Mouse (Mus musculus): ENCODE results near the gene 4930452B06Rik. TPM values are rescaled to one million over a fixed set of nuclear protein-coding genes. Genes with fewer than 3 reads are reported as not detected.
"Not testable (repeated sequence)": the region's sequence is repeated elsewhere in the genome, so short reads cannot be mapped to it uniquely, and the experiment has no call there.

Gene 4930452B06Rik
- polyA plus RNA-seq, 1 experiment from 2014 or later, result 4.6 TPM

GRCm38 (mm10) chr14:8620580-8620979 is 45.5 kb downstream of the 4930452B06Rik start:
- no peaks in the 10 kb centered on the region for H3K36me3 ChIP-seq
- WGBS, result 93% methylated on average over 5 of the region's 5 CpGs
- no peak overlapping the region for H3K4me3 ChIP-seq
- no peaks in the 10 kb centered on the region for H3K27me3 ChIP-seq
- no peak overlapping the region for H3K27ac ChIP-seq
- H3K4me2 ChIP-seq, result no peak overlapping the region
- 0 out of 2 replicates have a peak, but pooled peaks cover 3% of the 10 kb centered on the region for H3K4me1 ChIP-seq (replicated peaks)
- no peak for ATAC-seq (ENCODE audit: low FRiP score)
- no peak overlapping the region for H3K9ac ChIP-seq
- H3K9me3 ChIP-seq, result no peaks in the 10 kb centered on the region

GRCm38 (mm10) chr14:8615636-8616035 is 50.4 kb downstream of the 4930452B06Rik start:
- no peak overlapping the region for H3K27ac ChIP-seq
- H3K9me3 ChIP-seq, result no peaks in the 10 kb centered on the region
- no peaks in the 10 kb centered on the region for H3K27me3 ChIP-seq
- H3K4me3 ChIP-seq, result no peak overlapping the region
- no peak overlapping the region for H3K9ac ChIP-seq
- no peak overlapping the region for H3K4me2 ChIP-seq
- no peaks in the 10 kb centered on the region for H3K4me1 ChIP-seq (replicated peaks)
- no peak for ATAC-seq (ENCODE audit: low FRiP score)
- no peaks in the 10 kb centered on the region for H3K36me3 ChIP-seq
- WGBS, result 78% methylated on average over 7 of the region's 7 CpGs

- H3K4me3 ChIP-seq; H3K9me3 ChIP-seq; H3K27ac ChIP-seq; H3K4me2 ChIP-seq; H3K4me1 ChIP-seq (replicated peaks); ATAC-seq (ENCODE audit: low FRiP score); H3K36me3 ChIP-seq; H3K9ac ChIP-seq; H3K27me3 ChIP-seq: not testable (repeated sequence)
- WGBS, result 80% methylated on average over 1 of the region's 1 CpGs
These were observed 51.6 kb downstream of the 4930452B06Rik start for GRCm38 (mm10) chr14:8614430-8614829.

- Histone ChIP-seq H3K27me3 (no peaks in the 10 kb centered on the region), H3K4me3 (no peak overlapping the region), H3K36me3 (no peaks in the 10 kb centered on the region), H3K4me2 (no peak overlapping the region), H3K27ac (no peak overlapping the region), H3K9me3 (no peaks in the 10 kb centered on the region), H3K4me1 (replicated peaks) (peaks cover 7% of the 10 kb centered on the region), H3K9ac (no peak overlapping the region)
- no peak for ATAC-seq (ENCODE audit: low FRiP score)
These were observed 54.0 kb downstream of the 4930452B06Rik start for GRCm38 (mm10) chr14:8612080-8612479.

- Histone ChIP-seq H3K36me3 (no peaks in the 10 kb centered on the region), H3K9ac (no peak overlapping the region), H3K9me3 (no peaks in the 10 kb centered on the region), H3K27ac (no peak overlapping the region), H3K27me3 (no peaks in the 10 kb centered on the region), H3K4me3 (no peak overlapping the region), H3K4me2 (no peak overlapping the region), H3K4me1 (replicated peaks) (peaks cover 8% of the 10 kb centered on the region)
- no peak for ATAC-seq (ENCODE audit: low FRiP score)
- WGBS, result 77% methylated on average over 3 of the region's 3 CpGs
These were observed 55.9 kb downstream of the 4930452B06Rik start for GRCm38 (mm10) chr14:8610108-8610507.

GRCm38 (mm10) chr14:8608559-8609171 is 57.4 kb downstream of the 4930452B06Rik start:
- H3K36me3 ChIP-seq, result no peaks in the 10 kb centered on the region
- peak; percentile 69 for ATAC-seq (ENCODE audit: low FRiP score)
- H3K9me3 ChIP-seq, result no peaks in the 10 kb centered on the region
- H3K4me3 ChIP-seq, result no peak overlapping the region
- no peaks in the 10 kb centered on the region for H3K27me3 ChIP-seq
- no peak overlapping the region for H3K4me2 ChIP-seq
- peaks cover 9% of the 10 kb centered on the region for H3K4me1 ChIP-seq (replicated peaks)
- peak overlapping the region; percentile 62; the same call in 1 of the 2 replicates for H3K27ac ChIP-seq
- WGBS, result 5% methylated on average over 3 of the region's 3 CpGs
- H3K9ac ChIP-seq, result no peak overlapping the region

GRCm38 (mm10) chr14:8604898-8605297 is 61.1 kb downstream of the 4930452B06Rik start:
- no peak for ATAC-seq (ENCODE audit: low FRiP score)

GRCm38 (mm10) chr14:8585031-8585430 is 81.0 kb downstream of the 4930452B06Rik start:
- H3K27ac ChIP-seq, result no peak overlapping the region
- no peak overlapping the region for H3K4me2 ChIP-seq
- H3K4me1 ChIP-seq (replicated peaks), result no peaks in the 10 kb centered on the region
- H3K9ac ChIP-seq, result no peak overlapping the region
- no peaks in the 10 kb centered on the region for H3K27me3 ChIP-seq
- 97% methylated on average over 1 of the region's 1 CpGs for WGBS
- no peaks in the 10 kb centered on the region for H3K9me3 ChIP-seq
- no peak for ATAC-seq (ENCODE audit: low FRiP score)
- H3K36me3 ChIP-seq, result no peaks in the 10 kb centered on the region
- H3K4me3 ChIP-seq, result no peak overlapping the region

More at GRCm38 (mm10) chr14:8604898-8605297, 61.1 kb downstream of the 4930452B06Rik start:
- no peak overlapping the region for H3K4me2 ChIP-seq
- H3K4me3 ChIP-seq, result no peak overlapping the region
- peaks cover 9% of the 10 kb centered on the region for H3K4me1 ChIP-seq (replicated peaks)
- H3K9me3 ChIP-seq, result no peaks in the 10 kb centered on the region
- H3K27ac ChIP-seq, result no peak overlapping the region
- WGBS, result 79% methylated on average over 2 of the region's 2 CpGs
- H3K36me3 ChIP-seq, result no peaks in the 10 kb centered on the region
- H3K27me3 ChIP-seq, result no peaks in the 10 kb centered on the region
- no peak overlapping the region for H3K9ac ChIP-seq

- not testable (repeated sequence) for H3K9ac ChIP-seq; H3K4me3 ChIP-seq; H3K27me3 ChIP-seq; H3K9me3 ChIP-seq; ATAC-seq (ENCODE audit: low FRiP score); H3K36me3 ChIP-seq; H3K4me2 ChIP-seq; H3K27ac ChIP-seq; H3K4me1 ChIP-seq (replicated peaks)
- 90% methylated on average over 2 of the region's 2 CpGs for WGBS
These were observed 115.0 kb downstream of the 4930452B06Rik start for GRCm38 (mm10) chr14:8551006-8551405.

- Histone ChIP-seq H3K9ac (no peak overlapping the region), H3K27ac (no peak overlapping the region), H3K4me1 (replicated peaks) (no peaks in the 10 kb centered on the region), H3K27me3 (no peaks in the 10 kb centered on the region), H3K4me2 (no peak overlapping the region), H3K36me3 (no peaks in the 10 kb centered on the region), H3K4me3 (no peak overlapping the region), H3K9me3 (no peaks in the 10 kb centered on the region)
- WGBS, result 67% methylated on average over 4 of the region's 4 CpGs
- no peak for ATAC-seq (ENCODE audit: low FRiP score)
These were observed 116.9 kb downstream of the 4930452B06Rik start for GRCm38 (mm10) chr14:8549108-8549507.

GRCm38 (mm10) chr14:8536024-8536423 is 130.0 kb downstream of the 4930452B06Rik start:
- no peak for ATAC-seq (ENCODE audit: low FRiP score)
- Histone ChIP-seq H3K4me1 (replicated peaks) (no peaks in the 10 kb centered on the region), H3K27me3 (no peaks in the 10 kb centered on the region), H3K27ac (no peak overlapping the region), H3K4me3 (no peak overlapping the region), H3K9ac (no peak overlapping the region), H3K9me3 (no peaks in the 10 kb centered on the region), H3K4me2 (no peak overlapping the region), H3K36me3 (no peaks in the 10 kb centered on the region)
- 92% methylated on average over 3 of the region's 3 CpGs for WGBS

GRCm38 (mm10) chr14:8525232-8525631 is 140.8 kb downstream of the 4930452B06Rik start:
- H3K27me3 ChIP-seq, result no peaks in the 10 kb centered on the region
- no peaks in the 10 kb centered on the region for H3K4me1 ChIP-seq (replicated peaks)
- no peak overlapping the region for H3K9ac ChIP-seq
- 92% methylated on average over 6 of the region's 6 CpGs for WGBS
- ATAC-seq (ENCODE audit: low FRiP score), result no peak
- H3K4me3 ChIP-seq, result no peak overlapping the region
- no peaks in the 10 kb centered on the region for H3K36me3 ChIP-seq
- peaks cover 6% of the 10 kb centered on the region for H3K9me3 ChIP-seq
- no peak overlapping the region for H3K4me2 ChIP-seq
- H3K27ac ChIP-seq, result no peak overlapping the region

- H3K27me3 ChIP-seq, result no peaks in the 10 kb centered on the region
These were observed 148.4 kb downstream of the 4930452B06Rik start for GRCm38 (mm10) chr14:8517681-8518080.

More at GRCm38 (mm10) chr14:8517681-8518080, 148.4 kb downstream of the 4930452B06Rik start:
- no peak for ATAC-seq (ENCODE audit: low FRiP score)
- Histone ChIP-seq H3K4me2 (no peak overlapping the region), H3K27ac (no peak overlapping the region), H3K4me1 (replicated peaks) (no peaks in the 10 kb centered on the region), H3K9me3 (no peaks in the 10 kb centered on the region), H3K4me3 (no peak overlapping the region), H3K36me3 (no peaks in the 10 kb centered on the region), H3K9ac (no peak overlapping the region)
- WGBS, result 88% methylated on average over 6 of the region's 6 CpGs
